Mouse (Mus musculus) bone marrow, adult 2 months (tissue): ENCODE data around the gene Rab5b. TPM values are rescaled to one million over a fixed set of nuclear protein-coding genes. Genes with fewer than 3 reads are reported as not detected.
"Not testable (repeated sequence)": the region's sequence is repeated elsewhere in the genome, so short reads cannot be mapped to it uniquely, and the experiment has no call there.

ENCODE experiments used
- H3K27ac ChIP-seq: fragments of 200-500 bp; 2 replicates; pipeline ENCODE4 v1.5.1; 2012; ENCODE audit warnings: low read depth, mild to moderate bottlenecking, control low read depth, inconsistent platforms, low read length; ENCODE audit not compliant: control insufficient read depth, poor library complexity, insufficient read depth
- H3K4me1 ChIP-seq: fragments of 200-500 bp; 2 replicates; pipeline ENCODE4 v1.6.1; 2011; ENCODE audit warnings: low read length; ENCODE audit not compliant: control insufficient read depth, insufficient read depth
- H3K4me3 ChIP-seq: fragments of 200-500 bp; replicated peaks from 2 replicates; pipeline ENCODE3; 2011; ENCODE audit warnings: mild to moderate bottlenecking, low read depth, low read length, control low read depth; ENCODE audit not compliant: control insufficient read depth
- CTCF ChIP-seq: fragments of 200-500 bp; IDR thresholded peaks from 2 replicates; pipeline ENCODE4 v1.5.1; 2011; ENCODE audit warnings: low read length, control low read depth; ENCODE audit not compliant: control insufficient read depth, insufficient read depth
- POLR2A ChIP-seq: fragments of 200-500 bp; IDR thresholded peaks from 2 replicates; pipeline ENCODE4 v1.6.1; 2011; ENCODE audit warnings: low read depth, mild to moderate bottlenecking, control low read depth, low read length, borderline replicate concordance; ENCODE audit not compliant: control insufficient read depth
- WGBS: fragments of 180-500 bp; shearing (Covaris S2); methylation state at CpG from one replicate; pipeline ENCODE4 v1.1.7; 2018; 5-methylcytosine and 5-hydroxymethylcytosine counted together
- polyA plus RNA-seq: library from polyadenylated mRNA; stranded (reverse); fragments of >200 nt; gene quantifications from 2 replicates; pipeline ENCODE4 v1.2.4, GENCODE M21; 2011; ENCODE audit warnings: low replicate concordance; ENCODE audit not compliant: missing spikeins, insufficient read depth, insufficient read length

Gene Rab5b
- polyA plus RNA-seq, 1 experiment = 35.4 TPM

DNA sequence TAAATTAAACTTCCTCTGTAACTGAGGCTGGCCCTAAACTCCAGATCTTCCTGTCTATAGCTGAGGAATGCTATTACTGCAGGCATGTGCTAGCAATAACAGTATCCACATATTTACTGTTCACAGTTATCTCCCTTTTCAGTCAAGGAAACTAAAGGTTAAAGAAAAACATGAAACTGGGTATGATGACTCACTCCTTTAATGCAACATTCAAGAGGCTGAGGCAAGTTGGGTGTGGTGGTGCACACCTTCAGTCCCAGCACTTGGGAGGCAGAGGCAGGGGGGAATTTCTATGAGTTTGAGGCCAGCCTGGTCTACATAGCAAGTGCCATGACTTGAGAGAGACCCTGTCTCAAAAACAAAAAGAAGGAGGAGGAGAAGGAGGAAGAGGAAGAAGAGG, 35.9 kb upstream of the Rab5b start:
- no peak overlapping the region for H3K27ac ChIP-seq
- H3K4me1 ChIP-seq = no peaks in the 10 kb centered on the region; the same call in 1 of the 2 replicates
- TF ChIP-seq POLR2A = no peak
- no peak for TF ChIP-seq CTCF
- H3K4me3 ChIP-seq = no peak overlapping the region

DNA sequence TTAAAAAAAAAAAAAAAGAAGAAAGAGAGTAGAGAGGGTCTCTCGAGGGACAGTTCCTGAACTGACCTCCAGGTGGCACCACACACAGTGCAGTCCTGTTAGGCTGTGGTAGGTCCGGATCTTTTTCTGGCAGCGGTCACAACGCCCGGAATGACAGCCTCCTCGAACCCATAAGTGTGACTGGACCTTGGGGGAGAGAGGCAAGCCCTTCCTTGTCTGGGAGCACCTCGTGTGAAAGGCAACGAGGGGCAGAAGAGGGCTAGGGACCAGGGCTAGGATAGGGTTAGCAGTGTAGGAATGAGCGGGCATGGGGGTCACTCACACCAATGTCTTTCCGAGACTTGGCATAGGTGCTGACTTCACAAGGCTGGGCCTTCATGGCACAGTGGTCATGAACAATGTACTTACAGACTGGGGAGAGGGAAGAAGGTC, 35.0 kb upstream of the Rab5b start:
- TF ChIP-seq POLR2A (no peak), CTCF (peak; percentile 92)
- 17% methylated on average over 10 of the region's 10 CpGs for WGBS
- Histone ChIP-seq H3K4me3 (no peak overlapping the region), H3K4me1 (no peaks in the 10 kb centered on the region; the same call in 1 of the 2 replicates), H3K27ac (no peak overlapping the region)

- H3K4me3 ChIP-seq = no peak overlapping the region
- no peak for TF ChIP-seq POLR2A
- no peak for TF ChIP-seq CTCF
- no peaks in the 10 kb centered on the region; the same call in 1 of the 2 replicates for H3K4me1 ChIP-seq
- no peak overlapping the region for H3K27ac ChIP-seq
- 62% methylated on average over 5 of the region's 5 CpGs for WGBS
Measured at GRCm38 (mm10) chr10:128728059-128728458, 32.0 kb upstream of the Rab5b start.

GRCm38 (mm10) chr10:128725466-128725865, 29.4 kb upstream of the Rab5b start:
- WGBS = 65% methylated on average over 4 of the region's 4 CpGs
- not testable (repeated sequence) for H3K27ac ChIP-seq, H3K4me1 ChIP-seq, H3K4me3 ChIP-seq

GRCm38 (mm10) chr10:128715559-128716537, 19.8 kb upstream of the Rab5b start:
- H3K4me3 ChIP-seq = no peak overlapping the region
- 25% methylated on average over 19 of the region's 19 CpGs for WGBS
- H3K27ac ChIP-seq = no peak overlapping the region
- peaks cover 2% of the 10 kb centered on the region; the same call in 1 of the 2 replicates for H3K4me1 ChIP-seq
- TF ChIP-seq POLR2A = no peak

DNA sequence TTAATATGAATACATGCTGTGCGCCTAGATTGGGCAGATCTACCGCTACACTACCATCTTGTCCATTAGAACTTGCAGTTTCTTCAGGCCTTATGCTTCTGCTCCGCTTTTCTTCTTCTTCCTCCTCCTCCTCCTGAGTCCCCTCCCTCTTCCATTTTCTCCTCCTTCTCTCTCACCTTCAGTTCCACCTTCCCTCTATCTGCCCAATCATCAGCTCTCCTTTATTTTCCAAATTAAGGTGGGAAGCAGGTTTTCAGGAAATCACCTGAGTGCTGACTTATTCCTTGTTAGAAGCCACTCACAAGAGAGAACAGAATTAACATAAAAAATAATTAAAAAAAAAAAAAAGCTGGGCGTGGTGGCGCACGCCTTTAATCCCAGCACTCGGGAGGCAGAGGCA, 15.3 kb upstream of the Rab5b start:
- H3K4me1 ChIP-seq, H3K4me3 ChIP-seq, H3K27ac ChIP-seq: not testable (repeated sequence)
- 90% methylated on average over 7 of the region's 7 CpGs for WGBS

DNA sequence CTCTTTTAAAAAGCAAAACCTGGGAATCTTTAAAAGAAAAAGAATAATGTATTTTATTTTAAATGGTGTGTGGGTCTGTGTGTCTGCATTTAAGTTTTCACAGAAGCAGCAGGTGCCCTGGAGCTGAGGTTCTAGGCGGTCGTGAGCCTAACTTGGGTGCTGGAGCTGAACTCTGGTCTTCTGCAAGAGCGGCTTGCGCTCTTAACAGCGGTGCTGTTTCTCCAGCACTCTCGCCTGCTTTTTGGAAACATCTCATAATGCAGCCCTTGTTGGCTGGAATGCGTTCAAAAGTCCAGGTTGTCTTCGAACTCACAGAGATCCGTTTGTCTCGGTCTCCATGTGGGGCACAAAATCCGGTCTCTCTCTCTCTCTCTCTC, 9.2 kb upstream of the Rab5b start:
- WGBS = 19% methylated on average over 11 of the region's 11 CpGs
- peak overlapping the region; percentile 30 for H3K4me3 ChIP-seq
- H3K27ac ChIP-seq = peak overlapping the region; percentile 35
- TF ChIP-seq POLR2A = no peak
- no peak for TF ChIP-seq CTCF
- H3K4me1 ChIP-seq = no peaks in the 10 kb centered on the region

DNA sequence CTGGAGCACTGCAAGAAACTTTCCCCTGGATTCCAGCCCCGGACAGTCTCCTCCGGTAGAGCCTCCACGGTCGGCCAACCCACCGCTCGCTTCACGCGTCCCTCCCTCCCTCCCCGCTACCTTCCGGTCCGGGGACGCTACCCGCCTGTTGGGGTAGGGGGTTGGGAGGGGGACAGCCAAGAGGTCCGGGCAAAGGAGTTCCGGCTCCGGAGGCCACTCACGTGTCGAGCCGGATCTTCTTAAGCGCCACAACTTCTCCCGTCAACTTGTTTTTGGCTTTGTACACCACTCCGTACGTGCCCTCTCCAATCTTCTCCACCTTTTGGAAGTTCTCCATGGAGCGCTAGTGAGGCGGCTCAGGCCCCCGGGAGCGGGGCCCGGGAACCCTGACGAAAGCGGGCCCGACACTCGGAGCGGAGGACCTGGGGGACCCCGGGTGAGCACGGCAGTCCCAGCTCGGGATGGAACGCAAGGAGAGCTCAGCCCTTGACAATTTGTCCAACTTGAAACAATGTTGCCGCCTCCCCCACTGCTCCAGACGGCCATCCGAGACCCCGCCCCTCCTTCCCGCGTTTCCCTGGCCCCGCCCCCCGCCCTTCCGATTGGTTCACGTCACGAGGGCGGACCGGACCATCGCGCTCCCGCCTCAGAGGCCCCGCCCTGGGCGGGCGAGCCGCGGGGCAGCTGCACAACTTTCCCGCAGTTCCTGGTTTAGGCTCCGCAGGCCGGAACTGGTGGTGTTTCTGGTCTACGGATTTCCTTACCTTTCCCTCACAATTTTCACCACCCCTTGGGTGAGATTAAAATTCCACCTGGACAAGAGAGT, 8.6 kb upstream of the Rab5b start, which contains the start of gene Cdk2:
TSS of gene Cdk2 (minus strand) at position 541 of the 826 bp plus-strand sequence.
- Histone ChIP-seq H3K4me1 (no peaks in the 10 kb centered on the region), H3K4me3 (peak within 1 kb of the TSS; percentile 88), H3K27ac (peak within 1 kb of the TSS; percentile 92)
- under 1% methylated on average over 62 of the region's 62 CpGs for WGBS
- no peak for TF ChIP-seq CTCF
- TF ChIP-seq POLR2A = peak; percentile 87; the same call in 1 of the 2 replicates
